Mouse (Mus musculus) cerebellum, adult 11-12 months (tissue): ENCODE measurements around the gene Rasd2.

ENCODE experiments used
- DNase-seq: peaks from one replicate; pipeline ENCODE4 v3.0.0; 2022

The Rasd2 gene

GRCm38 (mm10) chr8:75213686-75214085 lies at the start of gene Rasd2:
Rasd2 (plus strand) TSS chr8:75213944.
- DNase-seq: peak; percentile 46

- no peak for DNase-seq
These were observed 44.4 kb upstream of the Rasd2 start for GRCm38 (mm10) chr8:75169363-75169762.

GRCm38 (mm10) chr8:75172009-75172685 lies 41.6 kb upstream of the Rasd2 start:
- no peak for DNase-seq

- DNase-seq: no peak
These were observed 20.7 kb upstream of the Rasd2 start for GRCm38 (mm10) chr8:75193022-75193421.

- no peak for DNase-seq
These were observed 19.2 kb upstream of the Rasd2 start for GRCm38 (mm10) chr8:75194473-75195071.

GRCm38 (mm10) chr8:75197170-75197569 lies 16.6 kb upstream of the Rasd2 start:
- DNase-seq: no peak

- no peak for DNase-seq
These were observed 15.9 kb upstream of the Rasd2 start for GRCm38 (mm10) chr8:75197862-75198261.

- no peak for DNase-seq
These were observed 15.4 kb upstream of the Rasd2 start for GRCm38 (mm10) chr8:75198300-75198699.

GRCm38 (mm10) chr8:75198988-75199765 lies 14.6 kb upstream of the Rasd2 start:
- no peak for DNase-seq

- peak; percentile 16 for DNase-seq
These were observed 13.8 kb upstream of the Rasd2 start for GRCm38 (mm10) chr8:75199914-75200313.

- DNase-seq: no peak
These were observed 11.6 kb upstream of the Rasd2 start for GRCm38 (mm10) chr8:75202041-75202656.

GRCm38 (mm10) chr8:75202913-75203312 lies 10.8 kb upstream of the Rasd2 start:
- no peak for DNase-seq

GRCm38 (mm10) chr8:75203420-75203819 lies 10.3 kb upstream of the Rasd2 start:
- no peak for DNase-seq

GRCm38 (mm10) chr8:75204190-75204868 lies 9.4 kb upstream of the Rasd2 start:
- DNase-seq: no peak

- peak; percentile 58 for DNase-seq
These were observed 2.3 kb upstream of the Rasd2 start for GRCm38 (mm10) chr8:75211461-75211860.

GRCm38 (mm10) chr8:75212631-75213306 lies 975 bp upstream of the Rasd2 start:
- peak; percentile 92 for DNase-seq

- DNase-seq: no peak
These were observed 465 bp upstream of the Rasd2 start for GRCm38 (mm10) chr8:75213307-75213651.

GRCm38 (mm10) chr8:75215046-75215445 lies 1.3 kb downstream of the Rasd2 start:
- peak; percentile 68 for DNase-seq

GRCm38 (mm10) chr8:75215931-75216330 lies 2.2 kb downstream of the Rasd2 start:
- peak; percentile 53 for DNase-seq

- DNase-seq: peak; percentile 65
These were observed 3.1 kb downstream of the Rasd2 start for GRCm38 (mm10) chr8:75216886-75217285.

- peak; percentile 77 for DNase-seq
These were observed 4.2 kb downstream of the Rasd2 start for GRCm38 (mm10) chr8:75217969-75218368.
